8 mouse cellular contexts compared by ENCODE assay signal in the genomic region with DNA sequence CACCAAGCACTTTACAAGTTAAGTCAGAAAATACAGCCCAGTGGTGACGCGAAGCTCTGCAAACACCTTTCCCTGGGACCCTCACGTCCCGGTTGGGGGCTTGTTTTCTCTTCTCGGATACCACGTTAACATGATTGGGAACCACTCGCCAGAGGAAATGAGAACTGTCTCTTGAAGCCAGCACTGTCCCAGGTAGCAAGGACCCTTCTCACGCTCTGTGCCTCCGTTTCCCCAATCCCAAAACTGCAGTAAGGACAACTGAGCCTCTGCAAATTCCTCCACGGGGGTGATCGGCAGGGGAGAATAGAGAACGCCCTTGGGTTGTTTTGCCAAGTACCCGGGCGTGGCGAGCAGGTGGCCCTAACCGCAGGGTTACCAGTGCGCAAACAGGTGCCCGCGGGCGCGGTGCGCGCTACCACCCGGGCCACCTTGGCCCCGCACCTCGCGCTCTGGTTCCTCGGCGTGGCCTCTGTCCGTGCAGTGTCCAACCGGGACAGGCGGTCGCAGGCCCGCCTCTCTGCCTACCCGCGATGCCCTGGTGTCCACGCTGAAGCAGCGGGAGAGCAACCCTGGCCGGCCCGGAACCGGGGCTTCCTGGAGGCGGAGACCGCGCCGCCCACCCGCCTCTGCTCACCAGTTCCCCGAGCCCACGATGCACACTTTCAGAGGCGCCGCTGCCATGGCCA. TPM values are rescaled to one million over a fixed set of nuclear protein-coding genes. Genes with fewer than 3 reads are reported as not detected.
DNase-seq lines count a peak whose midpoint lies in the region; ATAC-seq and TF ChIP-seq lines count a peak whose summit lies in the region.

No protein-coding gene starts in this region.

- H3K4me1 ChIP-seq in spleen, adult 2 months (ENCODE audit: control insufficient read depth, insufficient read depth, insufficient read length) = peaks cover 15% of the 10 kb centered on the region; the same call in 1 of the 2 replicates
- peaks cover 13% of the 10 kb centered on the region for H3K4me1 ChIP-seq in hindbrain, embryonic 14.5 days (replicated peaks; ENCODE audit: control insufficient read depth, insufficient read depth, low read length)
- H3K4me1 ChIP-seq in midbrain, embryonic 12.5 days = peaks cover 12% of the 10 kb centered on the region

- no peak for ATAC-seq in hindbrain, embryonic 14.5 days (ENCODE audit: low FRiP score)
- peak; percentile 39 for ATAC-seq in midbrain, embryonic 12.5 days (ENCODE audit: low FRiP score, low read depth)

- H3K27ac ChIP-seq in spleen, adult 2 months (ENCODE audit: insufficient read depth, low read length) = peak overlapping the region; percentile 86
- peak overlapping the region; percentile 74 for H3K27ac ChIP-seq in hindbrain, embryonic 14.5 days
- peak overlapping the region; percentile 64 for H3K27ac ChIP-seq in midbrain, embryonic 12.5 days (replicated peaks)

- peak overlapping the region; percentile 84 for H3K9ac ChIP-seq in hindbrain, embryonic 14.5 days
- peak overlapping the region; percentile 74 for H3K9ac ChIP-seq in midbrain, embryonic 12.5 days (replicated peaks)

- H3K4me3 ChIP-seq in spleen, adult 2 months (ENCODE audit: extremely low read depth, insufficient read depth, insufficient read length) = peak overlapping the region; percentile 83
- H3K4me3 ChIP-seq in hindbrain, embryonic 14.5 days (replicated peaks; ENCODE audit: low read length) = peak overlapping the region; percentile 85
- peak overlapping the region; percentile 74 for H3K4me3 ChIP-seq in midbrain, embryonic 12.5 days

- H3K4me2 ChIP-seq in hindbrain, embryonic 14.5 days (replicated peaks) = peak overlapping the region; percentile 99
- H3K4me2 ChIP-seq in midbrain, embryonic 12.5 days (replicated peaks) = peak overlapping the region; percentile 98

- no peaks in the 10 kb centered on the region for H3K36me3 ChIP-seq in spleen, adult 2 months (ENCODE audit: control insufficient read depth, insufficient read depth, low read length)
- H3K36me3 ChIP-seq in hindbrain, embryonic 14.5 days (replicated peaks; ENCODE audit: control insufficient read depth, insufficient read depth) = no peaks in the 10 kb centered on the region
- H3K36me3 ChIP-seq in midbrain, embryonic 12.5 days = no peaks in the 10 kb centered on the region

- no peaks in the 10 kb centered on the region for H3K27me3 ChIP-seq in spleen, adult 2 months (ENCODE audit: control insufficient read depth, insufficient read depth, low read length)
- H3K27me3 ChIP-seq in hindbrain, embryonic 14.5 days (ENCODE audit: control insufficient read depth, insufficient read depth, low read length) = 0 out of 2 replicates have a peak, but pooled peaks cover 6% of the 10 kb centered on the region
- peaks cover 6% of the 10 kb centered on the region; the same call in 1 of the 2 replicates for H3K27me3 ChIP-seq in midbrain, embryonic 12.5 days

- no peaks in the 10 kb centered on the region for H3K9me3 ChIP-seq in hindbrain, embryonic 14.5 days (ENCODE audit: control insufficient read depth, low read length)
- H3K9me3 ChIP-seq in midbrain, embryonic 12.5 days = no peaks in the 10 kb centered on the region

- DNase-seq in cerebellum, adult 9-10 months = peak; percentile 40
- DNase-seq in cerebellum, adult 11 months = no peak
- no peak for DNase-seq in spleen, adult 2 months (ENCODE audit: low read depth in 1 of 2, low spot score in 2 of 2)
- no peak for DNase-seq in spleen, adult 18-20 months
- no peak for DNase-seq in hindbrain, embryonic 14.5 days (ENCODE audit: low spot score)
- no peak for DNase-seq in c-Kit-positive CD71-positive TER-119-positive erythroid progenitor cells, embryonic 14.5 days (ENCODE audit: low spot score)
- DNase-seq in left cerebral cortex, postnatal 4 days = no peak

- TF ChIP-seq POLR2A in spleen, adult 2 months (IDR thresholded peaks at IDR 0.05; ENCODE audit: low read depth, low read length) = no peak

- under 1% methylated on average over 50 of the region's 50 CpGs for WGBS in spleen, adult 2 months
- WGBS in hindbrain, embryonic 14.5 days = under 1% methylated on average over 48 of the region's 50 CpGs
- WGBS in midbrain, embryonic 12.5 days = 2% methylated on average over 50 of the region's 50 CpGs

- no peak for TF ChIP-seq CTCF in spleen, adult 2 months (IDR thresholded peaks at IDR 0.05; ENCODE audit: extremely low read depth, insufficient read depth, insufficient read length, insufficient replicate concordance)

- intact Hi-C loops in left cerebral cortex, postnatal 4 days (cut with DNase I) = loop anchor here (5.0 kb wide), 1 partner anchor 44 kb away; a partner anchor contains a TSS

RNA-seq across cellular contexts. Expression of a gene that starts 0.6 kb away (rescaled TPM):
- polyA plus RNA-seq in spleen, adult 2 months (2012; rRNA removed) = 25.7 and 29.1 TPM in 2 replicates
- 21.0 and 23.2 TPM in 2 replicates for polyA plus RNA-seq in hindbrain, embryonic 14.5 days (2014; fragmentation: Nextera tagmentation; extraction: Ambion mirVana)
- polyA plus RNA-seq in midbrain, embryonic 12.5 days (2016; fragmentation: Nextera tagmentation; extraction: Ambion mirVana) = 14.8 and 15.7 TPM in 2 replicates
- total RNA-seq in left cerebral cortex, postnatal 4 days (2021) = 100 to 1,000 TPM in 1 of 2 experiments, 10 to 100 TPM in 1; 90.9 to 101 TPM

RNA-seq across cellular contexts. Expression of a gene that starts 45.2 kb away (rescaled TPM):
- polyA plus RNA-seq in spleen, adult 2 months (2012; rRNA removed) = 0.54 and 0.80 TPM in 2 replicates
- 2.7 and 3.6 TPM in 2 replicates for polyA plus RNA-seq in hindbrain, embryonic 14.5 days (2014; fragmentation: Nextera tagmentation; extraction: Ambion mirVana)
- polyA plus RNA-seq in midbrain, embryonic 12.5 days (2016; fragmentation: Nextera tagmentation; extraction: Ambion mirVana) = 1.6 and 1.9 TPM in 2 replicates
- 10 to 100 TPM; 41.1 to 42.8 TPM for total RNA-seq in left cerebral cortex, postnatal 4 days (2021)

RNA-seq across cellular contexts. Expression of a gene that starts 49.4 kb away (rescaled TPM):
- polyA plus RNA-seq in spleen, adult 2 months (2012; rRNA removed) = 30.7 and 50.7 TPM in 2 replicates
- 211 and 298 TPM in 2 replicates for polyA plus RNA-seq in hindbrain, embryonic 14.5 days (2014; fragmentation: Nextera tagmentation; extraction: Ambion mirVana)
- 317 and 351 TPM in 2 replicates for polyA plus RNA-seq in midbrain, embryonic 12.5 days (2016; fragmentation: Nextera tagmentation; extraction: Ambion mirVana)
- total RNA-seq in left cerebral cortex, postnatal 4 days (2021) = 10 to 100 TPM; 15.8 to 36.9 TPM
